Mouse (Mus musculus): ENCODE data around the gene Vpreb3.

DNA sequence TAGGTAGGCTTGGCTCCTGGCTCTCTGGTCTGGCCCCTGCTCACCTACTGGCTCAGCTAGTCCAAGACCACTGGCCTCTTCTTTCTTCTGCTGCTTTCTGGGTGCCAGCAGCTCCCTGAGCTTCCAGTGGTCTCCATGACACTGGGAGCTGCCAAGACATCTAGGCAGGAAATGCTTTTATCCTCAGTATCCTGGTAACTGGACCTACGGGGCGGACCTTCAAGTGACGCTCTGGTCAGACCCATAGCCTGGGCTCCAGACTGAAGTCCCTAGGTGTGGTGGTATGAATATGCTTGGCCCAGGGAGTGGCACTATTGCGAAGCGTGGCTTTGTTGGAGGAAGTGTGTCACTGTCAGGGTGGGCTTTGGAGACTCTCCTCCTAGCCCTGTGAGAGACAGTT is 2.3 kb upstream of the Vpreb3 start, which contains the start of gene Gm867:
- TF ChIP-seq CTCF (IDR thresholded peaks at IDR 0.05; ENCODE audit: borderline replicate concordance, control insufficient read depth, extremely low read depth, insufficient read depth, low read length, poor library complexity), result no peak
- no peak for TF ChIP-seq POLR2A (IDR thresholded peaks at IDR 0.05; ENCODE audit: control insufficient read depth, extremely low read depth, insufficient read depth, low read length, poor library complexity)
